Mouse (Mus musculus): ENCODE data around the gene Fhad1.

DNA sequence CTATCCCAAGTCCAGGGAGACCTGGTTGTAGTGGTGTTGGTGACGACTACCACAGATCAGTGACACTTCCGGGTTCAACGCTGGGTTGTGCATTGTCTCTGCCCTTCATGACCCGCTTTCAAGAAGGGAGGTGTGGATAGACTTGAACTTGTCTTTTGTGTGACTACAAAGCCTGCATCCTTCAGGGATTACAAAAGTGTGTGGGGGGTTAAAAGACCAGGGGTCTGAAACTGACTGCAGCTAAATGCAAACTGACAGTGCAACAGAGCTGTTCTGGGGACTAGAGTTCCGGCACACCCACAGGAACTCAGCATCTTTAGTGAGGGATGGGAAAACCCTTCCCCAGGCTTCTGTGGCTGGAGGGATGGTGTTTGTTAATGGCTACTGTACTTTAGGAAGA, 83.4 kb downstream of the Fhad1 start:
- TF ChIP-seq CTCF (IDR thresholded peaks at IDR 0.05; ENCODE audit: low read depth) (no peak), EP300 (optimal IDR thresholded peaks at IDR 0.05) (no peak)

Measured in stomach, postnatal 0 days (tissue).